Mouse (Mus musculus) layer of hippocampus, adult 9-10 months (tissue): ENCODE data around the gene Tmem255a.

Experiments used
- DNase-seq: peaks from one replicate; pipeline ENCODE4 v3.0.0; 2022; ENCODE audit warnings: low spot score

The Tmem255a gene

GRCm38 (mm10) chrX:38166064-38166463 is 86.2 kb downstream of the Tmem255a start:
- no peak for DNase-seq

GRCm38 (mm10) chrX:38165315-38165714 is 86.9 kb downstream of the Tmem255a start:
- no peak for DNase-seq

GRCm38 (mm10) chrX:38159097-38159496 is 93.1 kb downstream of the Tmem255a start:
- DNase-seq, result no peak
